Mouse (Mus musculus): ENCODE measurements around the gene Nol9.

GRCm38 (mm10) chr4:152109509-152109908, 70.4 kb downstream of the Nol9 start:
- TF ChIP-seq CTCF (IDR thresholded peaks at IDR 0.05; ENCODE audit: borderline replicate concordance, control insufficient read depth, extremely low read depth, insufficient read depth, low read length, poor library complexity) (no peak), POLR2A (IDR thresholded peaks at IDR 0.05; ENCODE audit: control insufficient read depth, extremely low read depth, insufficient read depth, low read length, poor library complexity) (no peak)
